In the genomic region with DNA sequence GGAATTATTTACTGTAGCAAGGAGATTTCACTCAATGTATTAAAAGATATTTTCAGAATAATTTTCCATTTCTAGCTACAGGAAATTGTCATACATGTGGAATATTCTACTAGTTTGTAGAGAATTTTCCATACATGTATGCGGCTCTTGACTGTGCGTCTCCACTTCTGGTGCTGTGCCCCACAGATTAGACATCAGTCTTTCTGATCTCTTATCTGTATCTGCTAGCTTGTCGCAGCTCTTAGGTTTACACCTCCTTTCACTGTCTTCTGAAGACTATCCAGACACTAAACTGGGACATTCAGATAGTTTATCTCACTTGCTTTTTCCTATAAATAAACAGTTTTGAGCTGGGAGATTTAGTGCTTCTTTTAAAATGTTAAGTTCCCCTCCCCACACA, we compare ENCODE assay signal across 15 mouse cellular contexts.
"Had no signal": no experiment of that assay in that cellular context is flagged by ENCODE, and none has a peak within 500 bp of the region (broad histone marks: within the 10 kb centered on the region; RNA-seq: fewer than 3 reads in every experiment).

No protein-coding gene starts in this region.

- H3K27me3 ChIP-seq: intestine, embryonic 15.5 days; limb, embryonic 13.5 days; liver, embryonic 15.5 days; midbrain, embryonic 13.5 days had no signal

- H3K4me2 ChIP-seq: intestine, embryonic 15.5 days; limb, embryonic 13.5 days; liver, embryonic 15.5 days; lung, embryonic 14.5 days; midbrain, embryonic 13.5 days had no signal

- H3K9ac ChIP-seq: intestine, embryonic 15.5 days; limb, embryonic 13.5 days; liver, embryonic 15.5 days; lung, embryonic 14.5 days; midbrain, embryonic 13.5 days had no signal

- H3K36me3 ChIP-seq: intestine, embryonic 15.5 days; limb, embryonic 13.5 days; liver, embryonic 15.5 days; midbrain, embryonic 13.5 days had no signal

- H3K27ac ChIP-seq: intestine, embryonic 15.5 days; limb, embryonic 13.5 days; liver, embryonic 15.5 days; macrophage; midbrain, embryonic 13.5 days; stomach, postnatal 0 days had no signal

- H3K4me3 ChIP-seq: intestine, embryonic 15.5 days; limb, embryonic 13.5 days; liver, embryonic 15.5 days; midbrain, embryonic 13.5 days had no signal

- DNase-seq: kidney, adult 18-20 months; kidney, postnatal 14 days; left cerebral cortex, postnatal 4 days; lung, embryonic 14.5 days; lung, postnatal 10 days; right cerebral cortex, adult 18-20 months; right cerebral cortex, postnatal 25 days; thymus, adult 18-20 months; thymus, postnatal 25 days had no signal

- H3K9me3 ChIP-seq: intestine, embryonic 15.5 days; limb, embryonic 13.5 days; liver, embryonic 15.5 days; midbrain, embryonic 13.5 days had no signal

- ATAC-seq: intestine, embryonic 15.5 days; midbrain, embryonic 13.5 days had no signal

- H3K4me1 ChIP-seq: intestine, embryonic 15.5 days; limb, embryonic 13.5 days; midbrain, embryonic 13.5 days had no signal
